Mouse (Mus musculus) C2C12 (cell line): ENCODE measurements around the gene A730061H03Rik. TPM values are rescaled to one million over a fixed set of nuclear protein-coding genes. Genes with fewer than 3 reads are reported as not detected.

ENCODE experiments used
- H3K27me3 ChIP-seq: one replicate; pipeline ENCODE4 v1.6.1; 2011; ENCODE audit not compliant: control insufficient read depth, insufficient read depth, insufficient read length
- H3K36me3 ChIP-seq: one replicate; pipeline ENCODE4 v1.6.1; 2011; ENCODE audit not compliant: control insufficient read depth, insufficient read depth
- H3K4me3 ChIP-seq: one replicate; pipeline ENCODE4 v1.5.1; 2011; ENCODE audit warnings: mild to moderate bottlenecking, control low read depth; ENCODE audit not compliant: poor library complexity, insufficient read depth, severe bottlenecking
- H3K79me2 ChIP-seq: one replicate; pipeline ENCODE4 v1.6.1; 2011; ENCODE audit not compliant: control insufficient read depth, insufficient read depth
- H3K79me3 ChIP-seq: one replicate; pipeline ENCODE4 v1.6.1; 2011; ENCODE audit warnings: low read depth, control low read depth
- H3ac ChIP-seq: one replicate; pipeline ENCODE3; 2011; ENCODE audit warnings: low read depth; ENCODE audit not compliant: control insufficient read depth, insufficient read length
- CEBPB ChIP-seq: IDR thresholded peaks from one replicate; pipeline ENCODE4 v1.6.1; 2011; ENCODE audit warnings: low read depth, mild to moderate bottlenecking, control low read depth, moderate library complexity
- CTCF ChIP-seq: IDR thresholded peaks from one replicate; pipeline ENCODE4 v1.5.1; 2011; ENCODE audit not compliant: control insufficient read depth, insufficient read depth, insufficient read length
- FOSL1 ChIP-seq: IDR thresholded peaks from one replicate; pipeline ENCODE4 v1.8.0; 2011; ENCODE audit warnings: mild to moderate bottlenecking, low read length; ENCODE audit not compliant: poor library complexity, insufficient read depth, severe bottlenecking
- MAX ChIP-seq: IDR thresholded peaks from one replicate; pipeline ENCODE4 v1.6.1; 2011; ENCODE audit warnings: mild to moderate bottlenecking, control low read depth
- MYOD1 ChIP-seq: IDR thresholded peaks from one replicate; pipeline ENCODE4 v1.6.1; 2011; ENCODE audit warnings: low read depth; ENCODE audit not compliant: control insufficient read depth, insufficient read length
- MYOG ChIP-seq: IDR thresholded peaks from one replicate; pipeline ENCODE4 v1.6.1; 2011; ENCODE audit not compliant: control insufficient read depth, insufficient read length; ENCODE audit errors: extremely low read depth
- USF1 ChIP-seq: IDR thresholded peaks from one replicate; pipeline ENCODE4 v1.6.1; 2011; ENCODE audit warnings: low read depth, mild to moderate bottlenecking, control low read depth, moderate library complexity
- polyA plus RNA-seq: library from polyadenylated mRNA; unstranded; fragments of >200 nt; fragmentation: generic; extraction: Trizol; gene quantifications from one replicate; pipeline ENCODE4 v1.2.1, GENCODE M21; 2012; ENCODE audit warnings: missing spikeins

A730061H03Rik gene
- polyA plus RNA-seq, 1 experiment = 0.16 TPM

- H3K27me3 ChIP-seq = peaks cover 76% of the 10 kb centered on the region
- no peak overlapping the region for H3K4me3 ChIP-seq
- no peaks in the 10 kb centered on the region for H3K79me2 ChIP-seq
- no peak for TF ChIP-seq CEBPB
- TF ChIP-seq MAX = no peak
- TF ChIP-seq MYOG = no peak
- no peak for TF ChIP-seq FOSL1
- TF ChIP-seq CTCF = no peak
- no peak for TF ChIP-seq MYOD1
- TF ChIP-seq USF1 = no peak
- no peaks in the 10 kb centered on the region for H3K36me3 ChIP-seq
- H3K79me3 ChIP-seq = no peaks in the 10 kb centered on the region
- H3ac ChIP-seq = no peak overlapping the region
These were observed 39.5 kb downstream of the A730061H03Rik start for GRCm38 (mm10) chr14:55520451-55521361.

DNA sequence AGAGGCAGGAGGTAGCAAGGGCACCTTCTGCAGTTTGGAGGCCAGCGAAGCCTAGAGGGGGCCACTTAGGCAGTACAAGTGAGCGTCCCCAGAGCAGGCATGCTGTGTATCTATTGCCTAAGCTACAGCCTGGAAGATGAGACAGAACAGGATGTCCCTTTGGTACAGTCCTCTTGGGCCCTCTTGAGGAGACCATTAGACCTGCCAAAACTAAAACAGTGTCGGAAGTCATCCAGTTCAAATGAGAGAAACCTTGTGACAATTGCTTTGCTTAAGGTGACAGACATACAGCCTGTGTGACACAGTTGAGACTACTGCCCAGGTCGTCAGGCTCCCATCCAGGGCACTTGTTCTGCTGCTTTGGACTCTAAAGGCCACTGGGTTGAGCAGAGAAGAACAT is 40.6 kb downstream of the A730061H03Rik start:
- H3K27me3 ChIP-seq = peaks cover 85% of the 10 kb centered on the region
- no peak overlapping the region for H3K4me3 ChIP-seq
- no peak overlapping the region for H3ac ChIP-seq
- H3K79me2 ChIP-seq = no peaks in the 10 kb centered on the region
- TF ChIP-seq USF1 (no peak), MYOG (no peak), MYOD1 (no peak), FOSL1 (no peak), MAX (no peak)
- no peaks in the 10 kb centered on the region for H3K36me3 ChIP-seq
- no peaks in the 10 kb centered on the region for H3K79me3 ChIP-seq

DNA sequence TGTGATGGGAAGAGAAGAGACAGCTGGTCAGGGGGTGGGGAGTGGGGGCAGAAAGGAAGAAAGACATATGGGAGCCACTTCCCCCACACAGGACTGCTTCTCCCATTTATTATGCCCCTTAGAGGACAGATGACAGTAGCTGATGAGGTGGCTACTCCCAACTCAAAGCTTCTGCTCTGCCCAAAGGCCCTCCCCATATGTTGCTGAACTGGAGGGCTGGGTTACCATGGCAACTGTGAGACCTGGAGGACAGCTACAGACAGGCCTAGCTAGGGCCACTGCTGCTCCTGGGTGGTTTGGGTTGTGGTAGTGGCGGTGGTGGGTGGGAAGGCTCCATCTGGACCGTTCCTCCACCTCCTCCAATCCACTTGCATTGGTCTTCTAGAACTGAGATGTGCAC is 41.3 kb downstream of the A730061H03Rik start:
- H3K79me3 ChIP-seq = no peaks in the 10 kb centered on the region
- no peak for TF ChIP-seq USF1
- no peak for TF ChIP-seq CEBPB
- no peak for TF ChIP-seq MAX
- no peak for TF ChIP-seq MYOG
- no peak for TF ChIP-seq CTCF
- no peak for TF ChIP-seq MYOD1
- no peak for TF ChIP-seq FOSL1
- H3ac ChIP-seq = no peak overlapping the region
- H3K36me3 ChIP-seq = no peaks in the 10 kb centered on the region
- no peaks in the 10 kb centered on the region for H3K79me2 ChIP-seq
- H3K27me3 ChIP-seq = peaks cover 92% of the 10 kb centered on the region
- H3K4me3 ChIP-seq = no peak overlapping the region

DNA sequence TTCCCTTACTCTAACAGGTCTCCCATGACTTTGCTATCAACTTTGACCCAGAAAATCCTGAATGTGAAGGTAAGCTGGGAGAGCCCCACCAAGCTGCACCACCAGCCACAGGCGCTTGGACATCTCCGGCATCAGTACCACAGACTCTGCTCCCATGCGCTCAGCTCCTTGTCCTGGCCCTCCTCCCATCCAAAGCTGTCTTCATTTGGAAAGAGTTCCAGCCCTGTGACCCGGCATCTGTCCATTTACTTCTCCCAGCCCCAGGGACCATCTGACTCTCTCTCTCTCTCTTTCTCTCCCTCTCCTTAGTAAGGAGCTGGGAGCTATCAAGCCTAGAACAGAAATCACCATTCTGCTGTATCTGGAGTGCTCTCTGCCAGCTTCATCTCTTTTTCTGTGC is 44.4 kb downstream of the A730061H03Rik start:
- H3ac ChIP-seq = no peak overlapping the region
- no peaks in the 10 kb centered on the region for H3K79me2 ChIP-seq
- no peak for TF ChIP-seq USF1
- TF ChIP-seq CTCF = no peak
- TF ChIP-seq MAX = no peak
- no peak for TF ChIP-seq CEBPB
- no peak for TF ChIP-seq FOSL1
- no peak for TF ChIP-seq MYOD1
- TF ChIP-seq MYOG = no peak
- no peak overlapping the region for H3K4me3 ChIP-seq
- H3K79me3 ChIP-seq = no peaks in the 10 kb centered on the region
- H3K27me3 ChIP-seq = peaks cover 97% of the 10 kb centered on the region
- no peaks in the 10 kb centered on the region for H3K36me3 ChIP-seq

GRCm38 (mm10) chr14:55513927-55514326 is 46.3 kb downstream of the A730061H03Rik start:
- Histone ChIP-seq H3K79me3 (no peaks in the 10 kb centered on the region), H3K36me3 (no peaks in the 10 kb centered on the region), H3K4me3 (no peak overlapping the region), H3ac (no peak overlapping the region), H3K79me2 (no peaks in the 10 kb centered on the region), H3K27me3 (peaks cover 98% of the 10 kb centered on the region)
- no peak for TF ChIP-seq CTCF
- TF ChIP-seq MAX = no peak
- no peak for TF ChIP-seq MYOG
- TF ChIP-seq CEBPB = no peak
- TF ChIP-seq USF1 = no peak
- no peak for TF ChIP-seq MYOD1
- TF ChIP-seq FOSL1 = no peak
